Mouse (Mus musculus): ENCODE measurements at regions not wholly inside any gene's neighbourhood (a gene's known extent, or its start where the extent isn't known, plus 50 kb on each side); places are given as distances from the start of the nearest gene placed in this dataset.

DNA sequence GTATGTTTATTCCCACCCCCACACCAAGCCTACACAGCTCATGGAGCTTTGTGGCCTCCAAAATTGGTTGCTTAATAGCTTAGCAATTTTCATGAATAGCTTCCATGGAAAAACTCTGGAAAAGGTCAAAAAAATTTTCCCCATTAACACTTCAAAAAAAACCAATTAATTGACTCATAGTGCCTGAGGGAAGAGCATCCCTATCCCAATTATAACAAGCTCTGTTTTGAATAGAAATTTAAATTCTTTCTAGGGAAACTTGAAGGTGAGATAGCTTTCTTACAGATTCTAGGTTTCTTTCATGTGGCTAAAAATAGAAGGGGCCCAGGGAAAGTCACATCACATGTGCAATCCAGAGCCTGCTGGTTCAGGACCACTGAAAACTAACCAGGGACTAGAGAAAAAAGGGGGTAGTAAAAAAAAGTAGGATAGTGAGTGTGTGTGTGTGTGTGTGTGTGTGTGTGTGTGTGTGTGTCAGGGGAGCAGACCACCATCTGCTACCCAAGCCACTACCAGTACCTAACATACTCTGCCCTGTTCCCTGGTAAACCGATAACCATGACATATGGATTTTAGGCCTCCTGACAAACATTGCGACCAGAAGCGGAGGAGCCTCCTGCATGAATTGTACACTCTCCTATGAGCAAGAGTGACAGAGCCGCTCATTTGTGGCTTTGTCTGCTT lies 162.2 kb downstream of the Cmpk2 start:
- DNase-seq = no peak

DNA sequence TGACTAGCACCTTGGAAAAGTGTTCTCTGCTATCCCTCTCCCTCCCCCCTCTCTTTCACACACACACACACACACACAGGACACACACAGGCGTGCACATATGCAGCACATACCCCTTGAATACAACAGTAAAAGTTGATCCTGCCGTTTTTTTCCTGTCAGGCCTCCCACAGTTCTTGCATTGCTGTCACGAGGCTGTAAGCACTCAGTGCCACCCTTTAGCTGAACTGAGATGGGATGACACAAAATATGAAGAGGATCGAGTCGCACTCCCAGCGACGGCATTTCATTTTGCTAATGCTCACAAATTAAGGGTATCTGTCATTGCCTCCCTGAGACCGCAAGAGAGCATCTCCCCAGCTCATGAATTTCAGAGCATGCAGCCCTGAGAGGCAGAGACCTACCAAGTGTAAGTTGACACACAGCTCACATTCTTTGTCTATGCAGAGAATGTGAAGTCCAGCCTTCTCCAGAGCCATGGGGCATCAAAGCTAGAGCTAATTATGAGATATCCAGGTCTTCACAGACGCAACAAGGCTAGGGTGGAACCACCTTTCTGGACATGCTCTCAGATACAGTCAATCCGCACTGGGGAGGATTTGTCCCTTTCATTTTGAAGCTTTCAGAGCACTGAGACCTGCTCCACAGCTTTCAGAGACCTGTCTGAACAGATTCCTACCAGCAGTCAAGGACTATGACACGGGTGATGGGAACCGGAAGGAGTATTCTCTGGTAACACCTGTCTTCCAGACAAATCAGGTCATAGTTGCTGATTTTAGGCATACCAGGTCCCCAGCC lies 152.3 kb downstream of the Cmpk2 start:
- no peak for DNase-seq

- DNase-seq = no peak
Observed at GRCm38 (mm10) chr12:26620501-26621134, 151.6 kb downstream of the Cmpk2 start.

DNA sequence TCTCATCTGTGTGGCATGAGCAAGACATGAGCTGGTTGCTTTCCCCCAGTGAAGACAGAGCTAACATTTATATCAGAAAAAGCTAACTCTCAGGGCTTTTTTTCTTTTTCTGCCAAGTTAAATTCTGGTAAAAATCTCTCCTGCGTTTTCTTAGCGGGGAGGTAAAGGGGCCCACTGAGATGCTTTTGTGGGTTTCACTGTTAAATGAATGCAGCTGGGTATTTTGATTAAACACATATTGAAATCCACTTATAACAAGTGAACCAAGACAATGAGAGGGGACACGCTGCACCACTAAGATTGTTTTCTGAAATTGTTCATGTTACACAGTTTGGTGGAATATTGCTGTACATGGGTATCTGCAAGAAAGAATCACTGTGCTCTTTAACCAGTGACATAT lies 149.0 kb downstream of the Cmpk2 start:
- DNase-seq = no peak

DNA sequence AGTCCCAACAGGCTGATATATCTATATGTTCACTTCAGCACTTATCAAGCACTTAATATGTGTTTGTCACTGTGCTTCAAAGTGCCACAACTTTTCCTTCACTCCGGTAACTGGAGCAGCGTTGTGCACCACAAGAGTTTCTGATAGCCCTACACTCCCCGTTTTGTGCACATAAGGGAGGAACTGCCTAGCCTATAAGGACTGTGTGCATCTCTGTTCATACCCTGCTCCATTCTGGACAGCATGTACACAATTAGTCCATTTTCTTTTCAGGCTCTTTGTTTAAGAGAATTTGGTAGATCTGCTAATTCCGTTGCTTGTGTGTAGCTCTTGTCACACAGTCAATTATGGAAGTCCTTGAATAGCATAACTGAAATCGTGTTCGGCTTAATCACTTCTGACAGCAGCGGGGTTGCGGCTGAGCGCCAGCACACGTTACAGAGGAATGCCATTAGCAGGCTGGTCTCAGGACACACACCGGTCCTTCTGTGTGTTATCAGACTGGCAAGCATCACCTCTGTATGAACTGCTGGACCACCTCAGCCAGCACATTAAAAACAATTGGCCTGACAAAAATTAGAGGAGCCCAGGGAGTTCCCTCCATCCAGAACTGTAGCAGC lies 144.2 kb downstream of the Cmpk2 start:
- DNase-seq = no peak

DNA sequence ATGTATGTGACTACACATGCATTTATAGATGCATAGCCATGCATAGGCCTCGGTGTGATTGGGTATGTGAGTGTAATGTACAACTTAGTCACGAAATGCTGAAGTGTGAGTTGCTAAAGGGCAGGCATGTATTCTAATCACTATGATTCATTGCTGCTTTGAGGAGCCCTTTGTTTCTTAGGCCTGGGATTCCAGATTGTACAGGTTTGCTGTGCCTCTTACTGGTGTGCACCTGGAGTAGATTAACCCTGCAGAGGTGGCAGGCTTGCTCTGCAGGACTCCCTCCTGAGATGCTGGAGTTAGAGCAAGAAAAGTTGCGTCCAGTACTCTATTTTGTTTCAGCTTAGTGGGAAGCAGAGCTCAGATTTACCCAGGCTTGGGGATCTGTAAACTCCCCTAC lies 141.1 kb downstream of the Cmpk2 start:
- no peak for DNase-seq

DNA sequence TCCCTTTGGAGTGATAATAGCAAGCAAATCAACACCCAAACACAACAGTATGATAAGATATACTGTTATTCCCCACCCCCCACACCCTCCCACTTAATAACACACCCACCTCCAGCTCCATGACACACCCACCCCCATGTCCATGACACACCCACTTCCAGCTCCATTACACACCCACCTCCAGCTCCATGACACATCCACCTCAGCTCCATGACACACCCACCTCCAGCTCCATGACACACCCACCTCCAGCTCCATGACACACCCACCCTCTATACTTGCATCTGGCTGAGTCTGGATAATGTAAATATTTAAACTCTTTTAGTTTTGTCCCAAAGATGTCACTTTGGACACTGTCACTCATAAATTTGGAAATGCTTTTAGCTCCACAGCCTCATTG lies 129.5 kb downstream of the Cmpk2 start:
- DNase-seq = no peak

DNA sequence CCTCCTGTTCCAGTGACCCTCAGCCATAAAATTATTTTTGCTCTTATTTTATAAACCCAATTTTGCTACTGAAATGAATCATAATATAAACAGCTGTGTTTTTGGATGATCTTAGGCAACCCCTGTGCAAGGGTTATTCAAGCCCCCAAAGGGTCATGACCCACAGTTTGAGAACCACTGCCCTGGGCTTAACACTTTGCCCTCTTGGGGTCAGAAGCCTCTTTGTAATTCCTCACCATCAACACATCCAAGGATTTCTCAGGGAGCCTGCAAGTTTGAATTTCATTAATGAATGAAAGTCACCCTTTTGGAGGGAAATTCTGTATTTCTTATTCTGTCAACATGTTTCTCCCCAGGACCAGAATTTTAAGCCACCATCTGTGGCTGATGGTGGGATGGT lies 123.1 kb downstream of the Cmpk2 start:
- no peak for DNase-seq

GRCm38 (mm10) chr12:26589091-26589490 lies 120.1 kb downstream of the Cmpk2 start:
- no peak for DNase-seq

- DNase-seq = no peak
Observed at GRCm38 (mm10) chr12:26577438-26577837, 108.4 kb downstream of the Cmpk2 start.

DNA sequence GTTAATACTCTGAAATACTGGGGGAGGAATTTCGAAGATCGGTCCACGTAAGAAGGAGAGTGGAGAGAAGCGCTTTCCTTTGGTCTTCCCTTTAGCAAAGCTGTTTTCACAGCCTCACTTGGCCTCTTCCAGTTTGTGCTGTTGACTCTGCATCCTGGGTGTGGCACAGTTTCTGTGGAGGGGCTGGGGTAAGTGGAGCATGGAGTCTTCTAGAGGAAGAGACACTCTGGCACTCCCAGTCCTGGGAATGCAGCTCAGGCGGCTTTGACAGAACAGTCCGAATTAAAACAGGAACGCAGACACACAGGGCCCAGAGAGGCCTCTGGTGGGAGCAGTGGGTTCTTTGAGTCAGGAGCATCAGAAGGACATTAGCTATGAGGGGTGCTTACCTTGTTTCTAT lies 102.6 kb downstream of the Cmpk2 start:
- DNase-seq = no peak

- no peak for DNase-seq
Observed at GRCm38 (mm10) chr12:26567435-26567834, 98.4 kb downstream of the Cmpk2 start.

- DNase-seq = no peak
Observed at GRCm38 (mm10) chr12:26562858-26563257, 93.9 kb downstream of the Cmpk2 start.

GRCm38 (mm10) chr12:26559560-26559959 lies 90.6 kb downstream of the Cmpk2 start:
- DNase-seq = no peak

- DNase-seq = no peak
Observed at GRCm38 (mm10) chr12:26557411-26557810, 88.4 kb downstream of the Cmpk2 start.

DNA sequence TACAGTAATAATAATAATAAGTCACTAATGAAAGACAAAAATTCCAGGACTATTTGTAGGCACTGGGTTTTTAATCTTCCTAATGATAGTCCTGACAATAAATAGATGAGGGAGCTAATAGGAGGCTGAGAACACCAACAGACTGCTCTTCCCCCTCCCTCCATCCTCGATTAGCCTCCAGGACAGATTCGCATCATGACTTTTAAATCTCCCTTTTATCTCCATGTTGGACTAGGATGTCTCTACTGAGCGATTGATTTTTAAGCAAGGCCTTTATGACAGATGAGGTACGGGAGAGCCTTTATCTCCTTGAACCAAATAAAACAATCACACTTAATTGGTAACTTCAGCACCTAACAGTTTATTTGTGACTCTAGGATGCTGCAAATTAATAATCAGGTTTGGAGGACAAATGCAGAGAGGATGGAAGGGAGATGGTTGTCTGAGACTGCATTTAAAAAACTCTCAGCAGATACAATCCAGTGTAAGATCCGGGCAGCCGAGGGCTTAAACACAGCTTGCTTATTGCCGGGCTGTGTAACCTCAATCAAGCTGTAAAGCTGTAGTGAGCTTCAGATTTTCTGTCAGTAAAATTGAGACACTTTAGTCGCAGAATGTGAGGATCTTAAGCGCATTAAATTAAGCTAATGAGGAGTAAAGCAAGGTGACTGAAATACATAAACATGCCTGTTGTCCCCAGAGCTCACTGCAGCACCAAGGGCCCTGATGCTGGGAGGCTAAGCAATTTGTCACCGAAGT lies 82.3 kb downstream of the Cmpk2 start:
- DNase-seq = no peak

GRCm38 (mm10) chr12:26547466-26547865 lies 78.5 kb downstream of the Cmpk2 start:
- DNase-seq = no peak

- no peak for DNase-seq
Observed at GRCm38 (mm10) chr12:26546361-26546760, 77.4 kb downstream of the Cmpk2 start.

- DNase-seq = no peak
Observed at GRCm38 (mm10) chr12:26543463-26543862, 74.5 kb downstream of the Cmpk2 start.

DNA sequence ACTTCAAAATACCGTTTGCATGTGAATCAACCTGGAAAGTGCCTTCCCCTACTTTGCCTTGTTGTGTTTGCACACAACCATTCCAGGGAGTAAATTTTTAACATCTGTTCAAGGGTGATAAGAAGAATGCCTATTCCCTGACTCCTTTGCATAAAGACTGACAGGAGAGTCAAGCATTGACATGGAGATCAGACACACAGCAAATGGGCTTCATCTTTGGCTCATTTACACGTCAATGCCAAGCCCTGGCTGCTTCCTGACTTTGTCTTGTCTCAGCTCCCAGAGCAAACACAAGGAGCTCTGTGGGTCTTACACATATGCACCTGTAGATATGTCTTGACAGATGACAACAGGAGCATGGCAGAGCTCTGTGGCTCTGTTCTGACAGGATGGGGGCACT lies 73.4 kb downstream of the Cmpk2 start:
- DNase-seq = no peak

- DNase-seq = no peak
Observed at GRCm38 (mm10) chr12:26535261-26535890, 66.4 kb downstream of the Cmpk2 start.

All from lung, postnatal 36 days (tissue).